Mouse (Mus musculus): Measurements from ENCODE around the gene Klhl31. TPM values are rescaled to one million over a fixed set of nuclear protein-coding genes. Genes with fewer than 3 reads are reported as not detected.

Klhl31 gene
- polyA plus RNA-seq, 1 experiment from 2014 or later = 0.29 TPM

DNA sequence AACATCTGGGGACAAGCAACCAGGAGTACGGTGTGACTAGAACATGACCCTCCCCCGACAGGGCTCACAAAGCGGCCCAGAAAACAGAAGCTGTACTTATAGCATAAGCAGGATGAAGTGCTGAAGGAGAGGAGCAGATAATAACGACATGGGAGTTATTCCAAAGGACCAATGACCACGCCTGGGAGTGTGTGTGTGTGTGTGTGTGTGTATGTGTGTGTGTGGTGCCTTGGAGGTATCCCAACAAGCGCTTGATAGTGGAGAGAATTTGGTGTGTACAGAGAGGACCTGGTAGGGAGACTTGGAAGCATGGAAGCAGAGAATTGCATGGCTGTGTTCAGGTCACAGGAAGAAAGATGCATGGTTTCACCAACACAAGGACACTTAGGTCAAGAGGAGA is 18.5 kb upstream of the Klhl31 start:
- ATAC-seq (replicated peaks; ENCODE audit: low FRiP score) (no peak), DNase-seq (ENCODE audit: low spot score) (no peak)
- WGBS = 88% methylated on average over 6 of the region's 6 CpGs
- Histone ChIP-seq H3K4me3 (ENCODE audit: low read depth, low read length) (no peak overlapping the region), H3K27me3 (ENCODE audit: control insufficient read depth, insufficient read depth, low read length) (no peaks in the 10 kb centered on the region), H3K4me2 (ENCODE audit: low read depth, low read length, severe bottlenecking) (no peak overlapping the region), H3K9me3 (ENCODE audit: control insufficient read depth, low read length) (no peaks in the 10 kb centered on the region; the same call in 1 of the 2 replicates), H3K4me1 (replicated peaks; ENCODE audit: control insufficient read depth, insufficient read depth, low read length) (no peaks in the 10 kb centered on the region), H3K9ac (ENCODE audit: low read length) (no peak overlapping the region), H3K36me3 (ENCODE audit: control insufficient read depth, insufficient read depth, low read length) (no peaks in the 10 kb centered on the region), H3K27ac (ENCODE audit: low read depth, low read length) (no peak overlapping the region)

DNA sequence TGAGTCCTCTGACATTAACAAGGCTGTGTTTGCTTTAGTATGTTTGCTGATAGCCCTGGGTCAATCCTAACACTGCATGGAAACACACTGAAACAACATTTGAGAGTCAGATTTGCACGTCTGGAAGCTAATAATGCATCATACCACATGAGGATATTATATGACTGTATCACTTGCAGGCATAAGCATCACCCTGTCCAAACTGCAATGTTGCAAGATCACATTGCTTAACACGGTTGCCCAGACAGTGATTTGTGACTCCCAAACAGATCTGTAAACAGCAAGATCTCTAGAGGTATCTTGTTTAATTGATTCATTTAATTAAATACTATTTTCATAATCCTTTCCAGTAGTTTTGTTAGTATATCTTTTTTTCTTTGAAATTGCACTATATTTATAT is 17.9 kb upstream of the Klhl31 start:
- H3K4me1 ChIP-seq (replicated peaks; ENCODE audit: control insufficient read depth, insufficient read depth, low read length) = no peaks in the 10 kb centered on the region
- no peak overlapping the region for H3K27ac ChIP-seq (ENCODE audit: low read depth, low read length)
- no peak overlapping the region for H3K4me2 ChIP-seq (ENCODE audit: low read depth, low read length, severe bottlenecking)
- no peak overlapping the region for H3K4me3 ChIP-seq (ENCODE audit: low read depth, low read length)
- H3K9me3 ChIP-seq (ENCODE audit: control insufficient read depth, low read length) = no peaks in the 10 kb centered on the region; the same call in 1 of the 2 replicates
- ATAC-seq (replicated peaks; ENCODE audit: low FRiP score) = no peak
- no peak overlapping the region for H3K9ac ChIP-seq (ENCODE audit: low read length)
- DNase-seq (ENCODE audit: low spot score) = no peak
- H3K36me3 ChIP-seq (ENCODE audit: control insufficient read depth, insufficient read depth, low read length) = no peaks in the 10 kb centered on the region
- WGBS = 86% methylated on average over 2 of the region's 2 CpGs
- H3K27me3 ChIP-seq (ENCODE audit: control insufficient read depth, insufficient read depth, low read length) = no peaks in the 10 kb centered on the region

DNA sequence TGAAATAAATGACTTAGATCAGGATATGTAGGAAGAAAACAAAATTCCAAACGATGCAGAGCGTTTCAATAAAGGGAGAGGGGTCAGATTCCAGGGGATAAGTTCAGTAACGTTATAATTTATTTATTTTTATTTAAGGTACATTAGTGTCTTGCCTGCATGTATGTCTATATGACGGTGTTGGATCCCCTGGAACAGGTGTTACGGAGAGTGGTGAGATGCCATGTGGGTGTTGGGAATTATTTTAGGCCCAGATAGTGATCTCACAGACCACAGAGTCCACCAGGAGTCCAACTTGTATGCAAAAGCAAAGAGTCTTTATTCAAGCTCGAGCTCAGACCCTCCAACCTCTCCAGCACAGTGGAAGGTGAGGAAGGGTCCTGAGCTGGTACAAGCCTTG is 16.2 kb upstream of the Klhl31 start:
- WGBS = 89% methylated on average over 6 of the region's 6 CpGs
- DNase-seq (ENCODE audit: low spot score) = no peak
- H3K4me2 ChIP-seq (ENCODE audit: low read depth, low read length, severe bottlenecking) = no peak overlapping the region

DNA sequence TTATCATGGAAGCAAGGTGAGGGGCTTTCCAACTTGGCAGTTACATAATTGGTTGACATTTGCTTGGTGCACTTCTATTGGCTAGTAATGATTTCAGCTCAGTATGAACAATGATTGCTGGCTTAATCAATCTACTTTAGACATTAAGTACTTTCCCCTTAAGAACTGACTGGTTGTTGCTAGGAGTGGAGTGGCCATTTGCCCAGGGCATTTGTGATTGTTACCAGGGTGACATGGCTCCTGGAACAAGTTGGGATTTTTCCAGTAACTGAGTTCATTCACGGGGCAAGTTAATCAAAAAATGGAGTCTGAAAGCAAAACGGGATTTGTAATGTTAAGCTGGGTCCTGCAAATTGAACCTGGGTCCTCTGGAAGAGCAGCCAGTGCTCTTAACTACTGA is 15.8 kb upstream of the Klhl31 start:
- Histone ChIP-seq H3K36me3 (ENCODE audit: control insufficient read depth, insufficient read depth, low read length) (no peaks in the 10 kb centered on the region), H3K9me3 (ENCODE audit: control insufficient read depth, low read length) (no peaks in the 10 kb centered on the region), H3K4me2 (ENCODE audit: low read depth, low read length, severe bottlenecking) (no peak overlapping the region), H3K27ac (ENCODE audit: low read depth, low read length) (no peak overlapping the region), H3K4me1 (replicated peaks; ENCODE audit: control insufficient read depth, insufficient read depth, low read length) (no peaks in the 10 kb centered on the region), H3K27me3 (ENCODE audit: control insufficient read depth, insufficient read depth, low read length) (no peaks in the 10 kb centered on the region), H3K4me3 (ENCODE audit: low read depth, low read length) (no peak overlapping the region), H3K9ac (ENCODE audit: low read length) (no peak overlapping the region)
- no peak for DNase-seq (ENCODE audit: low spot score)
- 67% methylated on average over 2 of the region's 2 CpGs for WGBS
- ATAC-seq (replicated peaks; ENCODE audit: low FRiP score) = no peak

More for the DNA sequence above, 16.2 kb upstream of the Klhl31 start:
- no peak overlapping the region for H3K9ac ChIP-seq (ENCODE audit: low read length)
- H3K4me1 ChIP-seq (replicated peaks; ENCODE audit: control insufficient read depth, insufficient read depth, low read length) = no peaks in the 10 kb centered on the region
- H3K9me3 ChIP-seq (ENCODE audit: control insufficient read depth, low read length) = no peaks in the 10 kb centered on the region; the same call in 1 of the 2 replicates
- H3K36me3 ChIP-seq (ENCODE audit: control insufficient read depth, insufficient read depth, low read length) = no peaks in the 10 kb centered on the region
- H3K27ac ChIP-seq (ENCODE audit: low read depth, low read length) = no peak overlapping the region
- no peak overlapping the region for H3K4me3 ChIP-seq (ENCODE audit: low read depth, low read length)
- no peaks in the 10 kb centered on the region for H3K27me3 ChIP-seq (ENCODE audit: control insufficient read depth, insufficient read depth, low read length)
- ATAC-seq (replicated peaks; ENCODE audit: low FRiP score) = no peak

DNA sequence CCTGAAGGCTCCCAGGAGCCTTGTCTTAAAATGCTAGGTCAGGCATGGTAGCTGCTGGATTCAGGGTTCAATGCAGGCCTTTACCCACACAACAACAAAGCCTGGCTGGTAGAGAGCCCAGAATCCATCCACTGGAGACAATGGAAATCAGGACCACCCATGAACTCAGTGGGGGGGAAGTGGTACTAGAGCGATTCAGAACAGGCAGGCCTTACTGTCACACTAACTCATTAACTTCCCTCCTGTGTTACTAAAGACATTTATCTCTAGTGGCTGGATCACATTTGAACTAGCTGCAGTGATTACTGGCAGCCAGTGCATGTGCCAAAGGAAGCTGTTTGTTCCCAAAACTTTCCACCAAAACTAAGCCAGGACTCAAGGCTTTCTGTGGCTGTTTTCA is 13.4 kb upstream of the Klhl31 start:
- DNase-seq (ENCODE audit: low spot score) = no peak

DNA sequence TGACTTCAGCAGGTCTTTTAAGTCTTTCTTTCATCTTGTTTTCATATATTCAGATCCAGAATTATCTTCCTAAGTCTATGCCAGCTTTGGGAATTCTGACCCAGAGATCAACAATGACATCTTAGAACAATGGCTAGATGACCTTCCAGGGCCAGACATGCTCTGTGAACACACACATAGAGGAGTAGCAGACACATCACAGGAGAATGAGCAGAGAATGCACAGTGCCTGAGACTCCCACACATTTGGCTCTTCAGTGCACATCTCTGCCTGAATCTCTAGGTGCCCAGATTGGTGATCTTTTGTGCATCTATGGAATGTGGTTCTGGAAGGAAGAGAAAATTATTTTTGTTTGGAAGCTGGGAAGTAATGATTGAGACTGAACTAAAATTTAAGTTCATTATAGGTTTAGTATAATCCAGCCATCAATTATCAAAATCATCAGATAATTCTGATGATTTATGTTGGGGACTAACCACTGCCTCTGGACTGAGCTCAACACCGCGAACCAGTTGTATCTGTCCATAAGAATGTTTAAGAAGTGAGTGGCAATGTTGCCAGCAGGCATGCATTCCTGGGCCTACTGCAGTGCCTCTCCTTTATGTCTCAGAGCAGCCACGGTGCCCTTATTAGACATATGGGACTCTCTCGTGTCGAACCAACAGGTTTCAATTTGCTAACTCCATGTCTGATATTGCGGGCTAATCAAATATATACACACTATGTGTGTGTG is 12.8 kb upstream of the Klhl31 start:
- no peak overlapping the region for H3K4me2 ChIP-seq (ENCODE audit: low read depth, low read length, severe bottlenecking)
- no peaks in the 10 kb centered on the region for H3K27me3 ChIP-seq (ENCODE audit: control insufficient read depth, insufficient read depth, low read length)
- ATAC-seq (replicated peaks; ENCODE audit: low FRiP score) (no peak), DNase-seq (ENCODE audit: low spot score) (no peak)
- no peaks in the 10 kb centered on the region for H3K36me3 ChIP-seq (ENCODE audit: control insufficient read depth, insufficient read depth, low read length)
- no peaks in the 10 kb centered on the region for H3K4me1 ChIP-seq (replicated peaks; ENCODE audit: control insufficient read depth, insufficient read depth, low read length)
- 89% methylated on average over 6 of the region's 6 CpGs for WGBS
- H3K9me3 ChIP-seq (ENCODE audit: control insufficient read depth, low read length) = no peaks in the 10 kb centered on the region
- H3K4me3 ChIP-seq (ENCODE audit: low read depth, low read length) = no peak overlapping the region
- no peak overlapping the region for H3K9ac ChIP-seq (ENCODE audit: low read length)
- H3K27ac ChIP-seq (ENCODE audit: low read depth, low read length) = no peak overlapping the region

More for the DNA sequence above, 13.4 kb upstream of the Klhl31 start:
- no peak for ATAC-seq (replicated peaks; ENCODE audit: low FRiP score)
- Histone ChIP-seq H3K27ac (ENCODE audit: low read depth, low read length) (no peak overlapping the region), H3K27me3 (ENCODE audit: control insufficient read depth, insufficient read depth, low read length) (no peaks in the 10 kb centered on the region), H3K4me3 (ENCODE audit: low read depth, low read length) (no peak overlapping the region), H3K4me2 (ENCODE audit: low read depth, low read length, severe bottlenecking) (no peak overlapping the region), H3K9me3 (ENCODE audit: control insufficient read depth, low read length) (no peaks in the 10 kb centered on the region), H3K36me3 (ENCODE audit: control insufficient read depth, insufficient read depth, low read length) (no peaks in the 10 kb centered on the region), H3K9ac (ENCODE audit: low read length) (no peak overlapping the region), H3K4me1 (replicated peaks; ENCODE audit: control insufficient read depth, insufficient read depth, low read length) (no peaks in the 10 kb centered on the region)
- WGBS = 7% methylated on average over 1 of the region's 1 CpGs

DNA sequence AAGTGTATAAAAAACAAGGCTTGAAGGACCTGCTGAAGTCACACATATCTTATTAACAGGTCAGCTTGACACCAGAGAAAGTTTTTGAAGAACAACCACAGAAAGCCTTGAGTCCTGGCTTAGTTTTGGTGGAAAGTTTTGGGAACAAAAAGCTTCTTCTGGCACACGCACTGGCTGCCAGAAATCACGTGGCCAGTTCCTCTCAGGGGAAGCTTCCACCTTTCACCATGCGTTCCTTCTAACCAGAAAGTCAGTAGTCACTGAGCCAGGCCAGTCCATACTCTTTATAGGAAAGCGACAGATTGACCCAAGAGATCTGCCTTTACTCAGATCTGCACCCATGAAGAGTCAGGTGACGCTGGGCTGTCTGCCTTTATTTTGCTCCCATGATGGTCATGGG is 12.1 kb upstream of the Klhl31 start:
- Histone ChIP-seq H3K36me3 (ENCODE audit: control insufficient read depth, insufficient read depth, low read length) (no peaks in the 10 kb centered on the region), H3K27me3 (ENCODE audit: control insufficient read depth, insufficient read depth, low read length) (no peaks in the 10 kb centered on the region), H3K4me3 (ENCODE audit: low read depth, low read length) (no peak overlapping the region), H3K27ac (ENCODE audit: low read depth, low read length) (no peak overlapping the region), H3K9ac (ENCODE audit: low read length) (no peak overlapping the region), H3K9me3 (ENCODE audit: control insufficient read depth, low read length) (no peaks in the 10 kb centered on the region), H3K4me1 (replicated peaks; ENCODE audit: control insufficient read depth, insufficient read depth, low read length) (no peaks in the 10 kb centered on the region), H3K4me2 (ENCODE audit: low read depth, low read length, severe bottlenecking) (no peak overlapping the region)
- WGBS = 87% methylated on average over 5 of the region's 5 CpGs
- no peak for ATAC-seq (replicated peaks; ENCODE audit: low FRiP score)
- no peak for DNase-seq (ENCODE audit: low spot score)

DNA sequence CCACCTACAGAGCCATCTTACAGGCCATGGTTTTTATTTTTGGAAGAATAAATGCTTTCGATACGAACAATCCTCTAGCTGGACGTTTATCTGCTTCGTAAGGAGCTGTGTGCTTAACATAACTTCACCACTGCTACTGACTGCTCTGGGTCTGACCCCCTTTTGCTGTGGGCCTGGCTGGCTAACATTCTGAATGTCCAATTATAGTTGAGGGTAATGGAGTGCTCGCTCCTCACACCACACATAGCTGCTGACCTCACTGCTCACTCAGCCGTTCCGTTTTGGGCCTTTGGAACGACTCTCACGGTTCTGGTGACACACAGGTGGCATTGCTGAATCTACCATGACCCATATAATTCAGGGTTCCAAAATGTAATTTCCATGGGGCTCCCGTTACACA is 7.6 kb upstream of the Klhl31 start:
- Histone ChIP-seq H3K4me3 (ENCODE audit: low read depth, low read length) (no peak overlapping the region), H3K4me1 (replicated peaks; ENCODE audit: control insufficient read depth, insufficient read depth, low read length) (no peaks in the 10 kb centered on the region), H3K27me3 (ENCODE audit: control insufficient read depth, insufficient read depth, low read length) (no peaks in the 10 kb centered on the region), H3K4me2 (ENCODE audit: low read depth, low read length, severe bottlenecking) (no peak overlapping the region), H3K27ac (ENCODE audit: low read depth, low read length) (no peak overlapping the region), H3K9me3 (ENCODE audit: control insufficient read depth, low read length) (no peaks in the 10 kb centered on the region), H3K9ac (ENCODE audit: low read length) (no peak overlapping the region), H3K36me3 (ENCODE audit: control insufficient read depth, insufficient read depth, low read length) (no peaks in the 10 kb centered on the region)
- no peak for DNase-seq (ENCODE audit: low spot score)
- no peak for ATAC-seq (replicated peaks; ENCODE audit: low FRiP score)
- 90% methylated on average over 10 of the region's 10 CpGs for WGBS

DNA sequence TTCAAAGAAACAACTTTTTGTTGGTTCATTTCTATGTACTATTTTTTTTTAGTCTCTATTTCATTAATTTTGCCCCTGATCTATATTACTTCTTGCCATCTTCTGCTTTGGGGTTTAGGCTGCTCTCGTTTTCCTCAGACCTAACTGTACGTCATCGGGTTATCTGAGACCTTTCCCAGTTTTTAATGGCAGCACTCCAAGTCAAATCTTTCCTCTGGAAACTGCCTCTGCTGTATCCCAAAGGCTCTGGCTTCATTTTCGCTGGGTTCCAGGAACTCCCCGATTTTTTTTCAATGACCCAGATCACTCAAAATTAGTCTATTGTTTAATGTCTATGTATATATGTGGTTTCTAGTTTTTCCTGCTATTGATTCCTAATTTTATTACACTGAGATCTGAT is 6.6 kb upstream of the Klhl31 start:
- Histone ChIP-seq H3K9me3 (ENCODE audit: control insufficient read depth, low read length) (no peaks in the 10 kb centered on the region), H3K36me3 (ENCODE audit: control insufficient read depth, insufficient read depth, low read length) (no peaks in the 10 kb centered on the region), H3K4me2 (ENCODE audit: low read depth, low read length, severe bottlenecking) (no peak overlapping the region), H3K9ac (ENCODE audit: low read length) (no peak overlapping the region), H3K4me1 (replicated peaks; ENCODE audit: control insufficient read depth, insufficient read depth, low read length) (no peaks in the 10 kb centered on the region), H3K27ac (ENCODE audit: low read depth, low read length) (no peak overlapping the region), H3K4me3 (ENCODE audit: low read depth, low read length) (no peak overlapping the region), H3K27me3 (ENCODE audit: control insufficient read depth, insufficient read depth, low read length) (no peaks in the 10 kb centered on the region)
- WGBS = 90% methylated on average over 5 of the region's 5 CpGs
- ATAC-seq (replicated peaks; ENCODE audit: low FRiP score) = no peak
- DNase-seq (ENCODE audit: low spot score) = no peak
